Mouse (Mus musculus) right cerebral cortex, postnatal 36 days (tissue): ENCODE results near the gene Igf1r.

Source experiments
- DNase-seq, 2 experiments: peaks; one replicate each; pipeline ENCODE4 v3.0.0; 2022; ENCODE audit warnings: low spot score in 2 of 2, mixed read lengths in 1 of 2

The Igf1r gene

GRCm38 (mm10) chr7:68227021-68227420 is 274.4 kb downstream of the Igf1r start:
- DNase-seq = no peak

GRCm38 (mm10) chr7:68227621-68228020 is 275.0 kb downstream of the Igf1r start:
- DNase-seq = no peak

- DNase-seq = no peak
Observed at GRCm38 (mm10) chr7:68228491-68228890, 275.9 kb downstream of the Igf1r start.

DNA sequence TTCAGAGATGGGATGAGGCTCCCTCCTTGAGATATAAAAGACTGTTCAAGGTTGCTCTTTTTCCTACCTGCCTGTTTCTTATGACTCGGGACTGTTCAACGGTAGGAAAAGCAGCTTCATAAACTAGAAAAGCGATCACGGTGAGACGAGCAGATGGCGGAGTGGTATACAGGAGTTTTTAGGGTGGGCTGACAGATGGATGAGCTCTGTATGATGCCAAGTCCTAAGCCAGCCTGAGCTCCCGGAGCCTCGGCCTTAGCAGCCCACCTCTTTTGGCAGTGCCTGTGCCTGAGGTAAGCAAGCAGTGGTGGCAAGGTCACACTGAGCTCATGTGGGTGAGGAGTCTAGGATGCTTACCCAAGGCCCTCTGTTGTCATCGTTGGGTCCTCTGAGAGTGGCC is 278.2 kb downstream of the Igf1r start:
- DNase-seq = no peak

GRCm38 (mm10) chr7:68232521-68232920 is 279.9 kb downstream of the Igf1r start:
- no peak for DNase-seq

DNA sequence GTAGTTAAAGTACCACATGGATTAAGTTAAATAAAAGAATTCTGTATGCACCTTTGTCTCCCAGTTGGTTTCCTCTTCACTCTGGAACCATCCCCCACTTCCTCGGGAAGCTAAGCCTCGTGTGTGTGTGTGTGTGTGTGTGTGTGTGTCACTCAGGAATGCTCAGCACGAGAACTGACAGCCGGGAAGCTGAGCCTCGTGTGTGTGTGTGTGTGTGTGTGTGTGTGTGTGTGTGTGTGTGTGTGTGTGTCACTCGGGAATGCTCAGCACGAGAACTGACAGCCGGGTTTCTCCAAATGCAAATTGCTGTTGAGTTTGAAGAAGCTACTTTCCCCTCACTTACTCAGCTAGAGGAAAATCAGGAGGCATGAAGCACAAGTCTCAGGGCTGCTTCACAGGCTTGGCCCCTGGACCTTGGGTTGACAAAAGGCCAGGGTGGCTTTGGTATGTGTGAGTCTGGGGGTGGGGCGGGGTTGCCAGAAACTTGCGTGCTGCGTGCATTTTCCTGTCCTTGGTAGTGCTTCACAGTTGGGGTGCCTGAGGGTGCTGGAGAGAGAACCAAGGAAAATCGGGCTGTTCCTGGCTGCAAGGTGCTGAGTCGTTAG is 281.1 kb downstream of the Igf1r start:
- DNase-seq = no peak

GRCm38 (mm10) chr7:68236817-68237216 is 284.2 kb downstream of the Igf1r start:
- DNase-seq = no peak

DNA sequence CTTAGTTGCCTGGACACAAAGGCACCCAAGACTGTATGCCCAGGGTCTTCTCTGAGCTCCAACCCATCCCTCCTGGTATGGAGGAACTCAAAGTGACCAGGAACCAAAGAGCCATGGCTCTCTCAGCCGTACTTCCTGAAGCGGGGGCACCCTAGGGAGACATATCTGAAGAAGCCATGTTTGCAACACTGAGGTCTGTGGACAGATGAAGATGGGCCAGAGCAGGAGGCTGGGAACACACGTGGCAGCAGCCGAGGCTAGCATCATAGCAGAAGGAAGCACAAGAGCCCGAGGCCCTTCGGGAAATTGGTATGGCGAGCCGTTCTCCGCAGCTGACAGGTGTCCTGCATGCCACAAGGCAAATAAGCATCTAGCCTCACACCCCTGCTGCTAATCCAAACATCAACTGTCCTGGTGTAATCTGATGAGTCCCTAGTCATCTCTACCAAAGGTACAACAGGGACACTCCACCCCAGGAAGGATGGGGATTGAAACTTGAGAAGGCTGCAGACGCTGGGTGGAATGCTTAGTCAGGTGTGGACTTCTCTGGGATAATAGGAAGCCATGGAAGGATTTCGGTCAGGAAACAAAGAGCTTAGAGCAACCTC is 286.7 kb downstream of the Igf1r start:
- DNase-seq = no peak

DNA sequence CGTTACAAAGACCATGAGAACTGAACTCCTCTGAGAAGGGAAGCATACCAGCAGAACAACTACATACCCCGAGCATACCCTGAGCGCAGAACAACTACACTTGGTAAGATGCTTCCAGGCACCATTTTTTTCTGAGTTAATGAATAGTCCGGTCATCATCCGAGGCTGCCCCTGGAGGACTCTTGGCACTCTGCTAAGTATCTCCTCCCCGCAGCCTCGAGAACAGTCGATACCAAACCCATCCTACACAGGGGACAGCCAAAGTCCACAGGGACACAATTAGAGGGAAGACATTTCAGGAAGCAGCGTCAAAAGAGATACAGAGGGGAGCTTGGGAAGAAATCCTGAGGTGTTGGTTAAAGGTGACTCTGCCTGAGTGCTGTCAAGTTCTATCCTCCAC is 288.6 kb downstream of the Igf1r start:
- DNase-seq = no peak

DNA sequence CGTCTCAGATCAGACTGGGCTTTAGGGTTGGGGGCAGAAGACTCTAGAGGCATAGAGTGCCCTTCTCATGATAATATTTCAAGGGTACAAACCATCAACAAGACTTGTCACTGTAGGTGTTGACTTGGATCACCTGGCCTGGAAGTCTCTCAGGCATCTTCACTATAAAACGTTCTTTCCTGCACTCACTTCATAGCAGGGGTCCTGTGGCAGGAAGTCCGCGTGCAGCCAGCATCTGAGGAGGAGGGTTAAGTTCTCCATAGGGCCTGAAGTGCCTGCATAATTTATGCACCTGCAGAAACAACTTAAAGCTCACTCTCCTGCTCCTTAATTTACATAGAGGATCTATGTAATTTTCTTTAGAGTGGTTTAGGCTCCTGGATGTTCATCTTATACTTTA is 293.1 kb downstream of the Igf1r start:
- DNase-seq = no peak

DNA sequence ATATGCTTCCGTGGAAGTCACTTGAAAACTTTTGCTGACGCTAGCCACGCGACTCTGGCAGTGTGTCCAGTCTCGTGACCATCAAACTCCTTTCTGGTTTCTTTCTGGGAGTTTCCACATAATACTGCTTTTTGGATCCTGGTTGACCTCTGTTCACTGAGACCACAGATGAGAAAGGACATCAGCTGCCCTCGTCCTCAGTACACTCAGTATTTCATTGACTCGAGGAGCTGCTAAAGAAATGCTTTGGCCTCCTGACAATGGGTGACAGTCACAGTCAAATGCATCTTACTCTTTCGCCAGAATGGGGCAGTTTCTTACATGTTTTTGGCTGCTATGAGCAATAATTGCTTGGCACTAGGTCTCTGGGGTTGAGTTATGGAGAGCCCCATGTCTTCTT is 293.6 kb downstream of the Igf1r start:
- no peak for DNase-seq

- no peak for DNase-seq
Observed at GRCm38 (mm10) chr7:68250411-68250810, 297.8 kb downstream of the Igf1r start.

DNA sequence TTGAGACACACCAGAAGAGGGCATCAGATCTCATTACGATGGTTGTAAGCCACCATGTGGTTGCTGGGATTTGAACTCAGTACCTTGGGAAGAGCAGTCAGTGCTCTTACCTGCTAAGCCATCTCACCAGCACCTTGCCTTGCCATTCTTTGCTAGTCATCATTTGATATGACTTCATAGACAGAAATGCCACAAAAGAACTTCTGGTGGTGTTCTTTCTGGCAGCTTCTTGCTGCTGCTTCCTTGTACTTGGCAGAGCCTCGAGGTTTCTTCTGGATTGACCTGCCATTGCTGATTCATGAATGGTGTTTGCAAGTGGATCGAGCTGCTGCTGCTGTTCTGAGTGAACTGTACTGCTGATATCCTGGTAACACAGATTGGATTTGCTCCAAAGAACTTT is 298.3 kb downstream of the Igf1r start:
- no peak for DNase-seq

- no peak for DNase-seq
Observed at GRCm38 (mm10) chr7:68257767-68258166, 305.1 kb downstream of the Igf1r start.

GRCm38 (mm10) chr7:68258326-68259150 is 305.9 kb downstream of the Igf1r start:
- DNase-seq = no peak

DNA sequence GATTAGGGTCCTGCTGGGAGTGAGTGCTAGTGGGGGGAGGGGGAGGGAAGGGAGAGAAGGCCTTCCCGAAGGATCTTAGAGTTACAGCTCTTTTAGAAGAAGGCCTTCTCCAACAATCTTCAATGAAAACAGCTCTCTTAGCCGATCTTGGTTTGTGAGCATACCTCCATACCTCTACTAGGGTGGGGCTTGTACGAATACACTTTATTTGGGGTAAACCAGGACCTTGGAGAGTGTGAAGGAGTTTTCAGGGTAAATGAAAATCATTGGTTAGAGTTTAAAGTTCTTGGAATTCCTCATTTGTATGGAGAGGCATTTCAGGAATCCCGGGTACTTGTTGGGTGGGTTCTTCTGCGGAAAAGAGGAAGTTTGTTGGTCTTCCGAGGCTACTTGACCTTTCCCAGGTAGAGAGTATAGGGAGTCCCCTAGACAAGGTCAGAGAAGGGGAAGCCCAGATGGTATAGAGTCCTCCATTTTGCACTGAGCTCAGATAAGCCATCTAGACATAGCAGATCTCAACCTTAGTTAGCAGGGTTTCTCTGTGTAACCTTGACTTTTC is 307.0 kb downstream of the Igf1r start:
- DNase-seq = no peak

DNA sequence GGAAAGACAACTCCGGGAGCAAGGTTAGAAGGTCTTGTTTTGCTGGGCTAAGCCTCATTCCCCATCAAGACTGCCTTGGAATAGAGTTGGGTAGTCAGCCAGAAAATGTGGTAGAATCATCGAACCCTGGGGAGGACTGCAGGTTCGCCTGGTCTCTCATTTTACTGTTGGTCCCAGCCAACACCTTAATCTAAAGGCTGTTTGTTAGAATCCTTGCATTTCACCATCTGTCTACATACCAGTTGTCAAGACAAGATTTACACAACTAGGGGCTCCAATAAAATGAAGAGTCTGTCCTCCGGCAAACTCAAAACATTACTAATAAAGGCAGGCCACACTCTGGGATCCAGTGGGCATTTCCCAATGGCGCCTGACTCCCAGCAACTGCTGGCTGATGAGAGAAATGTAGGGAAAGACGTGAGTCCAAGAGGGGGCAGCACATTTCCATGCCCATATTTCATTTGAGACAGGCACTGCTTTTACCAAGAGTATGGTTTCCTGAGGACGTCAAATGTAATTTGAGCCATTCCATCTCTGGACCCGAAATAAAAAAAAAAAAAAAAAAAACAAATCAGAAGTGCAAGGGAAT is 310.1 kb downstream of the Igf1r start:
- no peak for DNase-seq

DNA sequence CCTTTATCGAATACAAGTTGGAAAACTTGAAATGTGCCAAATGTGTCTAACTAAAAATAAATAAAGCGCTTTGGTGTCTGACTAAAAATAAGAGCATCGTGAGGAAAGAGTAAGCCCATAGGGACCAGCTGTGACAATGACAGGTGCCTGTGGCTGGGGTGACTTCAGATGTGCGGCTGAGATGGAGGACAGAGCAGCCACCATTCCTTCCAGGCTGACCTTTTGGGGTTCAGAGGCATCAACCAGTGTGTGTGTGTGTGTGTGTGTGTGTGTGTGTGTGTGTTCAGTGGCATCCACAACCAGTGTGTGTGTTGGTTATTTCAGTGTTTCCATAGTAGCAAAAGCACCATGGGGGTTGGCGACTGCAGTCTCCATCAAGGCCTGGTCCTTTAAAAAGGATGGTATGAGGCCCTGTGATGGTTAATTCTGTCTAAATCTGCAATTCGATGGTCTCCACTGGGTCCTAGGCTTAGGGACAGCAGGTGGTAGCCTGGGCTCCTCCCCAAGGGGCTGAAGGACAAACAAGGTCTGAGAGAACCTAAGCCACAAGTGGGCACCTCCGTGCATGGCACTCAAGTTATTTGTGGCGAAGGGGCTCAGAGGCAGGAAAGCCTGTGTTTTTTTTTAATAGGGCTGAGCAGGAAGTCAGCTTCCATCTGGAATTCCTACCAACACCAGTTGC is 310.9 kb downstream of the Igf1r start:
- no peak for DNase-seq

DNA sequence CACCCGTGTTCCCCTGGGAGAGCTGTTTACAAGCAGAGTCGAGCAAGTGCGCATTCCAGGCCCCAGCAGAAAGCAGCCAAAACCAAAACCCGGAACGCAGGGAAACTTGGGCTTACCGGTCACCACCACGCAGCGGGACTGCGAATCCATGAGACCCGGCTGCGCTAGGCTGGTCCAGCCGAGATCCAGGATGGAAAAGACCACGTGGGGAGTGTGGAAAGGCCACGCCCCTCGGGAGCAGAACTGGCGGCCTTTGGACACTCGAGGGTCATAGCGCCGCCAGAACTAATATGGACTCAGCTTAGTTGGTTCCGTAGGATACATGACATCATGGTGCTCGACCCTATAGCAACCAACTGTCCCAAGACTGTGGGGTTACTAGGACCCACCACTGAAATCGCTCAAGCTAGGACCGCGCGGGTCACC is 311.4 kb downstream of the Igf1r start, which contains the start of gene Pgpep1l:
Pgpep1l (minus strand) TSS at position 206 of the 426 bp plus-strand sequence.
- no peak for DNase-seq

DNA sequence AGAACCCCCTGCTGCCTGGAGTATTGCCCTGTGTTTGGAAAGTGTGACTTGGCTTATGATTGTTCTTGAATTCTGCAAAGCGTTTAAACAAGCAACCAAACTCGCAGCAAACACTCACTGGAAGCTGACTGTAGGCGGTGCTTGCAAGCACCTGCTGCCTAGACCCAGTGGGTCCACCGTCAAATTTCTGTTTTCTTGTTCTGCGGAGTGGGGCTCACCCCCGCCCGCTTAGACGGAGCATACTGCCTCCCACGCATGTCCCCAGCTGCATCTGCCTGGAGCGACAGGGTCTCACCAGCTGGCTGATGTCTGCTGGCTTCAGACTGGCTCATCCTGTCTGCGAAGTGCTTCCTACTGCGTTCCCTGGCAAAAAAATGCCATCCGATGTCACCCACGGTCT is 311.9 kb downstream of the Igf1r start:
- peak; percentile 72 to 80 for DNase-seq

GRCm38 (mm10) chr7:68265391-68265790 is 312.8 kb downstream of the Igf1r start:
- no peak for DNase-seq

GRCm38 (mm10) chr7:68266691-68267090 is 314.1 kb downstream of the Igf1r start:
- no peak for DNase-seq
